Mouse (Mus musculus) forebrain, postnatal 0 days (tissue): ENCODE results near the gene Hoxa5. TPM values are rescaled to one million over a fixed set of nuclear protein-coding genes. Genes with fewer than 3 reads are reported as not detected.

ENCODE experiments used
- ATAC-seq: fragments of 200-750 bp; cut with Nextera tagmentation; 2 replicates; pipeline ENCODE4 v1.8.0; 2017; ENCODE audit warnings: mild to moderate bottlenecking, moderate library complexity
- DNase-seq: peaks from one replicate; pipeline ENCODE4 v3.0.0-alpha.2; 2015
- H3K27ac ChIP-seq: fragments of 300-500 bp; sonication (generic); 2 replicates; pipeline ENCODE4 v1.5.1; 2014; ENCODE audit warnings: low read depth, mild to moderate bottlenecking, antibody characterized with exemption, low read length, moderate library complexity, mixed read lengths
- H3K27me3 ChIP-seq: fragments of 300-500 bp; sonication (generic); 2 replicates; pipeline ENCODE4 v1.6.1; 2014; ENCODE audit warnings: mild to moderate bottlenecking, low read length, mixed read lengths; ENCODE audit not compliant: insufficient read depth
- H3K36me3 ChIP-seq: fragments of 300-500 bp; sonication (generic); 2 replicates; pipeline ENCODE4 v1.6.1; 2014; ENCODE audit warnings: mild to moderate bottlenecking, moderate library complexity; ENCODE audit not compliant: insufficient read depth
- H3K4me1 ChIP-seq: fragments of 300-500 bp; sonication (generic); 2 replicates; pipeline ENCODE4 v1.6.1; 2014; ENCODE audit warnings: antibody characterized with exemption; ENCODE audit not compliant: insufficient read depth
- H3K4me2 ChIP-seq: fragments of 300-500 bp; sonication (generic); 2 replicates; pipeline ENCODE4 v1.6.1; 2014; ENCODE audit warnings: low read depth, mild to moderate bottlenecking, moderate library complexity
- H3K4me3 ChIP-seq: fragments of 300-500 bp; sonication (generic); 2 replicates; pipeline ENCODE4 v1.5.1; 2014; ENCODE audit warnings: low read depth, low read length, mixed read lengths
- H3K9ac ChIP-seq: fragments of 300-500 bp; sonication (generic); 2 replicates; pipeline ENCODE4 v1.6.1; 2014; ENCODE audit warnings: mild to moderate bottlenecking
- H3K9me3 ChIP-seq: fragments of 300-500 bp; sonication (generic); 2 replicates; pipeline ENCODE4 v1.6.1; 2016; ENCODE audit warnings: low read length
- CTCF ChIP-seq: sonication (generic); IDR thresholded peaks from 2 replicates; pipeline ENCODE4 v1.5.1; 2016; ENCODE audit warnings: antibody characterized with exemption, control low read depth, low read depth
- WGBS: fragments of 180-500 bp; shearing (Covaris S2); extraction: QIAGEN DNeasy Blood & Tissue Kit; methylation state at CpG from one replicate; pipeline ENCODE4 v1.1.7; 2014; 5-methylcytosine and 5-hydroxymethylcytosine counted together
- polyA plus RNA-seq: library from polyadenylated mRNA; unstranded; fragments of >200 nt; fragmentation: Nextera tagmentation; extraction: Ambion mirVana; gene quantifications from 2 replicates; pipeline ENCODE4 v1.2.1, GENCODE M21; 2015
- total RNA-seq: library from RNA; depleted of rRNA; stranded (reverse); fragments of >200 nt; gene quantifications from 2 replicates; pipeline ENCODE4 v1.2.3, GENCODE M21; 2014

The Hoxa5 gene
- total and polyA plus RNA-seq, 2 experiments from 2014 or later = not detected

GRCm38 (mm10) chr6:52229558-52230416 is 25.4 kb upstream of the Hoxa5 start:
- no peak for TF ChIP-seq CTCF
- Histone ChIP-seq H3K4me3 (no peak overlapping the region), H3K27ac (no peak overlapping the region), H3K9ac (no peak overlapping the region), H3K4me1 (no peaks in the 10 kb centered on the region), H3K9me3 (no peaks in the 10 kb centered on the region), H3K36me3 (no peaks in the 10 kb centered on the region), H3K4me2 (no peak overlapping the region), H3K27me3 (peaks cover 94% of the 10 kb centered on the region)
- DNase-seq (no peak), ATAC-seq (no peak)
- WGBS = 4% methylated on average over 44 of the region's 44 CpGs

DNA sequence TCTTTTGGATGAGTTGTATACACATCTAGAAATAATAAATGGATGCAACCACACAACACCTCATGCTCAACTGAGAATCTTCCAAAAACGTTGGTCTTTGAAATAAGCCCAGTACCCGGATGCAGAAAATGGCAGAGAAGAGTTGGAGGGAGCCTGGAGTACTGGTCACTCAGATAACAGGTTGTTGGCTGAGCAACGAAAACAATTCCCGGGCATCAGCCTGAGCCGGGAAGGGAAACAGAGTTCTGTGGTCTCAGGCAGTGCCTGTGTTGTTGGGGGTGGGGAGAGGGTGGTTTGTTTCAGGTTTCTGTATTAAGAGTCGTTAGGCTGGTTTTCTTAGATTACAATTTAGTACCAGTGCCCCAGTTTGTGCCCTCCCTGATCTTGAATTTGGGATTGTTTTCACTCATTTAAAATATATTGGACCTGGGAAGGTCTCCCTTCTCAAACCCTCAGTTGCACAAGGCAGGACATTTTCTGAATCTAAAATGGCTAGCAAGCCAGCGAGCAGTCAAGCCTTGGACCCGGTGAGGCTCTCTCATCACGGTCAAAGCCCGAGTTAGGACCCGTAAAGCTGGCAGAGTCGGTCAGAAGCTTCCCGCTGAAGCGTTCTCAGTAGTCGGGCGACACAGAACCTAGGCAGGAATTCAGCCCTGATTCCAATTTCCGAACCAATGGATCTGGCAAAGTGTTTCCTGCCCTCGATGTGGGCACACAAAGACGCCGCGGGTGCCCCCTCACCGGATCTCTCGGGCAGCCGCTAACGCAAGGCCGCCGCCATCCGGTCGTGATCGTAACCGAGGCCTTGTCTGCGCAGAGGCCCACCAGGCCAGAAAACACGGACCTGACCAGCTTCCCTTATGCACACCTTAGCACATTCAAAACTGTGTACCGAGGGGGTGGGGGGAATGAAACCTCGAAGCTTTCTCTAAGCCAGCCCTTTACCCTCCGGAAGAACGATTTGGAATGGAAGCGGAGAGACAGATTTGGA is 24.4 kb upstream of the Hoxa5 start:
- no peak for DNase-seq
- no peaks in the 10 kb centered on the region for H3K36me3 ChIP-seq
- TF ChIP-seq CTCF = no peak
- H3K9ac ChIP-seq = no peak overlapping the region
- H3K9me3 ChIP-seq = no peaks in the 10 kb centered on the region
- peaks cover 95% of the 10 kb centered on the region for H3K27me3 ChIP-seq
- no peak for ATAC-seq
- no peak overlapping the region for H3K4me3 ChIP-seq
- 2% methylated on average over 38 of the region's 38 CpGs for WGBS
- H3K4me1 ChIP-seq = no peaks in the 10 kb centered on the region
- H3K27ac ChIP-seq = no peak overlapping the region
- H3K4me2 ChIP-seq = no peak overlapping the region

GRCm38 (mm10) chr6:52227470-52228222 is 23.3 kb upstream of the Hoxa5 start:
- no peaks in the 10 kb centered on the region for H3K9me3 ChIP-seq
- no peak overlapping the region for H3K4me3 ChIP-seq
- no peak overlapping the region for H3K27ac ChIP-seq
- DNase-seq = no peak
- WGBS = 3% methylated on average over 11 of the region's 11 CpGs
- H3K4me2 ChIP-seq = no peak overlapping the region
- peaks cover 95% of the 10 kb centered on the region for H3K27me3 ChIP-seq
- no peak for ATAC-seq
- no peak for TF ChIP-seq CTCF
- H3K9ac ChIP-seq = no peak overlapping the region
- no peaks in the 10 kb centered on the region for H3K4me1 ChIP-seq
- H3K36me3 ChIP-seq = no peaks in the 10 kb centered on the region

GRCm38 (mm10) chr6:52226569-52227257 is 22.3 kb upstream of the Hoxa5 start:
- Histone ChIP-seq H3K27ac (no peak overlapping the region), H3K27me3 (peaks cover 95% of the 10 kb centered on the region), H3K4me2 (no peak overlapping the region), H3K9ac (no peak overlapping the region), H3K4me3 (no peak overlapping the region), H3K4me1 (no peaks in the 10 kb centered on the region), H3K9me3 (no peaks in the 10 kb centered on the region), H3K36me3 (no peaks in the 10 kb centered on the region)
- ATAC-seq (no peak), DNase-seq (no peak)
- 4% methylated on average over 26 of the region's 26 CpGs for WGBS
- no peak for TF ChIP-seq CTCF

DNA sequence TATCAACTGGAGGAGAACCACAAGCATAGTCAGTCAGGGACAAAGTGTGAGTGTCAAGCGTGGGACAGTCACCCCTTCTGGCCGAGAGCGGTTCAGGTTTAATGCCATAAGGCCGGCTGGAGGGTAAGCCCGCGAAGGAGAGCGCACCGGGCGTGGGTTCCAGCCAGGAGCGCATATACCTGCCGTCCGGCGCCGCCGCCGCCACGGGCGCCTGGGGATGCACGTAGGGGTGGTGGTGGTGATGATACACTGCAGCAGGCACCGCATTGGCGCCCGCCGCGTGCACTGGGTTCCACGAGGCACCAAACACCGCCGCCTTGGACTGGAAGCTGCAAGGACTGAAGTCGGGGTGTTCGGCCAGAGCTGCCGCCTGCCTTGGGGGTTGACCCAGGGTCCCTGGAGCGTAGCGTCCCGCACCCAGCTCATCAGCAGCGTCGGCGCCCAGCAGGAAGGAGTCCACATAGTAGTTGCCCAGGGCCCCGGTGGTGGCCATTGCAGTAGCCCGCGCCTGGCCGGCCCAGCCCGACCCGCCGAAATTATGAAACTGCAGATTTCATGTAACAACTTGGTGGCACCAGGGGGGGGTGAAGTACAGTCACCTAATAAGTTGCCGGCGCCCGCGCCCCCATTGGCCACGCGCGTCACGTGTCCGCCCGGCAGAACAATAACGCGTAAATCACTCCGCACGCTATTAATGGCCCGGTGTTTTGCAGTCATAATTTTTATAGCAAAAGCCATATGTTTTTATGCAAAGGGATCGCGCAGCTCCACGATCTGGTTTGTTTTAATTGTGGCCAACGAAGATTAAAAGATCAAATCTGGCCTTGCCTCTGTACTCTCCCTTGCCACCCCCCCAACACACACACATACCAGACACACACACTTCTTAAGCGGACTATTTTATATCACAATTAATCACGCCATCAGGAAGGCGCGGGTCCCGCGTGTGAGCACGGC is 21.5 kb upstream of the Hoxa5 start:
- TF ChIP-seq CTCF = no peak
- Histone ChIP-seq H3K27ac (no peak overlapping the region), H3K9ac (no peak overlapping the region), H3K36me3 (no peaks in the 10 kb centered on the region), H3K4me2 (no peak overlapping the region), H3K4me1 (no peaks in the 10 kb centered on the region), H3K9me3 (no peaks in the 10 kb centered on the region), H3K27me3 (peaks cover 96% of the 10 kb centered on the region), H3K4me3 (no peak overlapping the region)
- DNase-seq (no peak), ATAC-seq (no peak)
- 3% methylated on average over 69 of the region's 69 CpGs for WGBS
